Mouse (Mus musculus) liver, embryonic 14.5 days (tissue): ENCODE measurements around the gene Bglap3.

Source experiments
- CTCF ChIP-seq: IDR thresholded peaks from 2 replicates; pipeline ENCODE4 v1.5.1; 2016; ENCODE audit warnings: antibody characterized with exemption, low read depth, control low read depth
- EP300 ChIP-seq: IDR thresholded peaks from 2 replicates; pipeline ENCODE4 v1.6.1; 2016; ENCODE audit warnings: antibody characterized with exemption, low read depth

GRCm38 (mm10) chr3:88328956-88329355, 43.6 kb downstream of the Bglap3 start:
- TF ChIP-seq CTCF (no peak), EP300 (no peak)
